Mouse (Mus musculus): ENCODE data around the gene Cdcp2. TPM values are rescaled to one million over a fixed set of nuclear protein-coding genes. Genes with fewer than 3 reads are reported as not detected.
A peak's percentile ranks its signal among the peaks of the same experiment; 100 is the strongest.

The Cdcp2 gene
- total RNA-seq, 2 experiments from 2014 or later: not detected

GRCm38 (mm10) chr4:107125101-107125500 lies 28.4 kb downstream of the Cdcp2 start:
- intact Hi-C loops (cut with DNase I): no loop called here
- no peak for DNase-seq (ENCODE audit: extremely low spot score in 1 of 2, low spot score in 2 of 2)

DNA sequence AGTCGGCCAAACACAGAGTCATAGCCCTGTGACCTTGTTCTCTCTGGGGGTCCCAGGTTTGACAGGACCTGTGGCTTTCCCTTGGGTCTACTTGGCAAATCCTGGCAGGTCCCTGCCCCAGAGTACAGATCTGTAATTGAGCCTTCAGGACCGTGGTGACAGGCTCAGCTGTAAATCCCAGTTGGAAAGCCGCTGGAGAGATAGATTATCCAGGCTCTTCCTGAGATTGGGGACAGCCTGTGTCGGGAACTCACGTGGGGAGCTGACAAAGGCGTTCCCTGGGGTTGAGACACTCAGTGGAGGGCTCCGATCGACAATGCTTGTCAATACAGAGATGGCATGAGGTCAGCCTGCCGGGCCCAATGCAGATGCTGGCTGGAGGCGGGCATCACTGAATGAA lies 29.7 kb downstream of the Cdcp2 start:
- DNase-seq (ENCODE audit: extremely low spot score in 1 of 2, low spot score in 2 of 2): no peak
- intact Hi-C loops (cut with DNase I): no loop called here

GRCm38 (mm10) chr4:107126891-107127524 lies 30.3 kb downstream of the Cdcp2 start:
- DNase-seq (ENCODE audit: extremely low spot score in 1 of 2, low spot score in 2 of 2): no peak
- intact Hi-C loops (cut with DNase I): no loop called here

GRCm38 (mm10) chr4:107127901-107128669 lies 31.4 kb downstream of the Cdcp2 start:
- intact Hi-C loops (cut with DNase I): no loop called here
- no peak for DNase-seq (ENCODE audit: extremely low spot score in 1 of 2, low spot score in 2 of 2)

DNA sequence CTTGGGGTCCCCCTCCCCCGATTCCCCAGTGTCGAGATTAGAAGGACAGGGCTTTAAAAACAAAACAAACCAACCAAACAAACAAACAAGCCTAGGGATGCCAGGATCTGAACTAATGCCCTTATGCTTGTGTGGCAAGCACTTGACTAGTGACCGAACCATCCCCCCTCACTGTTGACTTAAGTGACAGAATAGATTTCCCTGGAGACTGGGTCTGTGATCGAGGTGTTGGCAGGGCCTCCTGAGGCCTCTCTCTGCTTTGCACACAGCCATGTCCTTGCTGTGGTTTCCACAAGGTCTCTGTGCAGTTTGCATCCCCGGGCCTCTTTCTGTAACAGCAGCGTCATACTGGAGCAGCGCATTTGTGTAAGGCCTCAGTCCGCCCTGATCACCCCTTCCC lies 32.7 kb downstream of the Cdcp2 start:
- intact Hi-C loops (cut with DNase I): no loop called here
- no peak for DNase-seq (ENCODE audit: extremely low spot score in 1 of 2, low spot score in 2 of 2)

DNA sequence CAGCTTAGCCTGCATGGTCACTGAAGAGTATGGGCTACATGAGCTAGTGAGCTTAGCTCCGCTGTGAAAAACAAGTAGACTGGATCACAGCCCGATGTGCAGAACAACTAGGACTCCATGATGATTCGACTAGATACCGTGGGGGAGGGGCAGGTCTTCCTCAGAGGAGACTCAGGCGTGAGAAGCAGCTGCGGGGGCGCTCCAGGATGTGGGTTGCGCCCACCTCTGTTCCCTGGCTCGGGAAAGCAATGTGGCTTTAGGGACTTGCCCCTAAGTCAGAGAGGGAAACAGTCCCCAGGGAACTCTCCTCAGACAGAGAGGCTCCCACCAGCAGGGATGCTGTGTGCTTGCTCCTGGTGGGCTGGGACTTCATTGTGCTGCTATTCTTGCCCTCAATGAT lies 33.8 kb downstream of the Cdcp2 start:
- DNase-seq (ENCODE audit: extremely low spot score in 1 of 2, low spot score in 2 of 2): peak in 1 of 2 experiments; percentile 81
- intact Hi-C loops (cut with DNase I): no loop called here

GRCm38 (mm10) chr4:107134891-107135290 lies 38.2 kb downstream of the Cdcp2 start:
- DNase-seq (ENCODE audit: extremely low spot score in 1 of 2, low spot score in 2 of 2): no peak
- intact Hi-C loops (cut with DNase I): no loop called here

- DNase-seq (ENCODE audit: extremely low spot score in 1 of 2, low spot score in 2 of 2): no peak
- intact Hi-C loops (cut with DNase I): no loop called here
Observed at GRCm38 (mm10) chr4:107135663-107136062, 39.0 kb downstream of the Cdcp2 start.

GRCm38 (mm10) chr4:107136531-107136930 lies 39.8 kb downstream of the Cdcp2 start:
- intact Hi-C loops (cut with DNase I): no loop called here
- no peak for DNase-seq (ENCODE audit: extremely low spot score in 1 of 2, low spot score in 2 of 2)

DNA sequence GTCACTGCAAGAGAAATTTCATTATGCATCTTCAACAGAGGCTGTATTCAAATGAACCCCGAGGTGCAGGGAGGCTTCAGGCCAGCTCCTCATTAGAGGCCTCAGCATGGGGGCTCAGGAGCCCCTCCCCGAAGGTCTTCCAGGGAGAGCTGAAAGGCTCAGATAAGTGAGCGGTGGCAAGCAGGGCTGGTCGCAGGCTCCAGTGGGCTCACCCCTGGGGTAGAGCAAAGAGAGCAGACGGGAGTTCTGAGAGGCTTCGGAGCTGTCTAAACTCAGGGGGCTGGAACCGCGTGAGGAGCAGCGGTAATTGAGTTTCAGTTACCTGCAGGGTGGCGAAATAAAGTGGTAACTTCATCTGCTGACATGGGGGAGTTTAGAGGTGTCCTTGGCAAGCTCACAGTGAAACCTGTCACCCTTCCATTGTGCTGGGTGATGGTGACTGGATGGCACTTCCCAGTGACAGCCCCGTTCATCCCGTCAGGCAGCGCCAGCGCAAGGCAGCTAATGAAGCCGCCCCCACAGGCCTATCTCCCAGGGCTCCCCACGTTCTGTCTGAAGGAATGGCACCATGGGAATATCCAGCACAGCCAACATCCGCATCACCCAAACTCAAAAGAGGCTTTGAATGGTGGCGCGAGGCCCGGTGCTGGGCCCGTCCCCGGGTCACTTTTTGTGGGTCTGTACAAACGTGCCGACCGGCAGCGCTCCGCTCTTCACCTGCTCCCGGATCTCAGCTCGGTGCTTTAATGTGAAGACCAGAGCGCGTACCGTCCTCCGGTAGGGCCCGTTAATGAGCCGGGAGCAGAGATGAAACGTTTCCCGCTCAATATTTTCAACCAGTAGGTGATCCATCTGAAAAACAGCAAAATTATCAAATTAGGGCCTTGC lies 42.5 kb downstream of the Cdcp2 start:
- intact Hi-C loops (cut with DNase I): no loop called here
- no peak for DNase-seq (ENCODE audit: extremely low spot score in 1 of 2, low spot score in 2 of 2)

DNA sequence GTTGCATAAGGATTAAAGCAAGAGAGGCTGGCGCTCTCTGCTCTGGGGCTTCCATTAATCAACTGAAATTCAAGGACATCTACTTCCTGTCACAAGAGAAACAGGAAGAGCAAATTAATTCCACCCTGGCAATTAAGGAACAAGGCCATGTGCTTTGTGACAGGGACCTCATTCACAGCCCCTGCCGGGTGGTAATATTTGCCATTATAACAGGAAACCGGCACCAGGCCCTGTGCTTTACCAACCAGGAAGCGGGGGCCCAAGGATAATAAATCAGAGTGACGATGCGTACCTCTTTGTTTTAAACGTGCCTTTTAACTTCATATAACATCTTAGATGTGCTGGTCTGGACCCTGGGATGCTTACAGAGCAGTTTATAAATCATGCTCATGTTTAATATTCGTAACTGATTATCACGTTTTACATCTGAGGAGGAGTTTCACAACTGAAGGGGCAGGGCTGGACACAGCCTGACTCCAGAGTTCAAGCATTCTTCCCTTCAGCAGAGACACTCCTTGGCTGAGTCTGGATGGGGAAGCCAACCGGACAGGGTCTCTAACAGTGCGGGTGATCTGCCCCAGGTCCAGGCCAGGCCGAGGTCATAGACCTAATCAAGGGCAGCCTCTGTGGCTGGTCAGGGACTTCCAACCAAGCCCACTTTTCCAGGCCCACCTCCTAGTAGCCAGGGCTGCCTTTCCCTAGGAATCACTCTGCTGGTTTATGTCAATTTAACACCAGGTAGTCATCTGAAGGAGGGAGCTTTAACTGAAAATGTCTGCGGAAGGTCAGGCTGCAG lies 43.3 kb downstream of the Cdcp2 start:
- intact Hi-C loops (cut with DNase I): no loop called here
- no peak for DNase-seq (ENCODE audit: extremely low spot score in 1 of 2, low spot score in 2 of 2)

DNA sequence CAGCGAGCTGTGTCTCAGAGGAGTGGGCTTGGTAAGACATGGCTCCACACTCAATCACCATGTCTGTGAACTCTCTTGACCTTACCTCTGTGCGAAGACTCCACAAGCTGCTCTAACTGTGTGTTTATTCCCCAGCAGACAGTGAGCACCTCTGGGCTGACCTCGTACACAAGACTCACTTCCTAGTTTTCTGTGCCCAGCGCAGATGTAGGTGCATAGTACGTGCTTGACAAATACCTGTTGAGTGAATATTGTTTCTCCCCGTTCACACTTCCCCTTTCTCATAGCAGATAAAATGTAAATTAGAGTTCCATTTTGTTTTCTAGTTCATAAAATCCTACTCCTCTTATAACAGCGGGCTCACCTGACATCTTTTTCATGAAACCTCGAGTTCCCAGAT lies 46.8 kb downstream of the Cdcp2 start:
- intact Hi-C loops (cut with DNase I): no loop called here
- no peak for DNase-seq (ENCODE audit: extremely low spot score in 1 of 2, low spot score in 2 of 2)

- DNase-seq (ENCODE audit: extremely low spot score in 1 of 2, low spot score in 2 of 2): peak in 1 of 2 experiments; percentile 32
- intact Hi-C loops (cut with DNase I): no loop called here
Observed at GRCm38 (mm10) chr4:107150991-107151390, 54.3 kb downstream of the Cdcp2 start.

DNA sequence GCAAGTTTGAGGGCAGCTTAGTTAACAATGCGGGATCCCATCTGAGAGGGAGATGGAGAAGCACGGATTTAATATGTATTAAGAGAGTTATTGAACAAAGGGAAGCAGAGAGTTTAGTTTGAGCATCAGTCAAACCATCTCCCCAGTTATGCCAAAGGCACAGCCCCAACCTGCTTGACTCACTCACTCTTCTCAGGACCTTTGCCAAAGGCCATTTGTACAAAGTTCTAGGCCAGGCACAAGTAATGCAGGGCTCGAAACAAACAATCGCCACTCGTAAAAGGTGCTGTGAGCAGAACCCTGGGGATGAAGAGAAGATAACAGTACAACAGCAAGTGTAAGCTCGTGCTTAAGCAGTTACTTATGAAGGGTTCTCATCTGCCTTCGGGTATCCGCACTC lies 55.9 kb downstream of the Cdcp2 start:
- intact Hi-C loops (cut with DNase I): no loop called here
- no peak for DNase-seq (ENCODE audit: extremely low spot score in 1 of 2, low spot score in 2 of 2)

GRCm38 (mm10) chr4:107156983-107157401 lies 60.3 kb downstream of the Cdcp2 start:
- no peak for DNase-seq (ENCODE audit: extremely low spot score in 1 of 2, low spot score in 2 of 2)
- intact Hi-C loops (cut with DNase I): no loop called here

GRCm38 (mm10) chr4:107159166-107159773 lies 62.6 kb downstream of the Cdcp2 start:
- DNase-seq (ENCODE audit: extremely low spot score in 1 of 2, low spot score in 2 of 2): no peak
- intact Hi-C loops (cut with DNase I): no loop called here

DNA sequence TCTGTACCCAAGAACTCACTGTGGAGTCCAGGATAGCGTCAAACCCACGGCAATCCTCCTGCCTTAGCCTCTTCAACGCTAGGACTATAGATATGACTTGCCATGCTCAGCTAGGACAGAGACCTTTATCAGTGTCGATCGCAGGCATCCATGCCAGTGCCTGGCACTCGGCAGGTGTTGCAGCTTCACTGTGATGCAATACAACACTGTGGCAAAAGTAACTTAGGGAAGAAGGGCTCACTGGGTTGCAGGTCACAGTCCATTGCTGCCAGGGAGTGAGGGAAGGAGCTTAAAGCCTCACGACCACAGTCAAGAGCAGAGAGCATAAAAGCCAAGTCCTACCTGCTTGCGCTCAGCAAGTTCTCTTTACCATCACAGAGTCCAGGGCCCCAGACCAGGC lies 63.5 kb downstream of the Cdcp2 start:
- intact Hi-C loops (cut with DNase I): loop anchor here (5.0 kb wide), 4 partner anchors 93 to 538 kb away; partner anchors contain the start of genes Cyb5rl, Mrpl37, Ssbp3 and Ttc22
- DNase-seq (ENCODE audit: extremely low spot score in 1 of 2, low spot score in 2 of 2): no peak

All from left cerebral cortex, postnatal 10 days (tissue).